Mouse (Mus musculus): ENCODE data around the gene Sidt1.

- TF ChIP-seq EP300 (IDR thresholded peaks at IDR 0.05; ENCODE audit: insufficient read depth, low read depth, low read length) (no peak), CTCF (IDR thresholded peaks at IDR 0.05; ENCODE audit: low read depth, low read length) (no peak)
These were observed 45.5 kb downstream of the Sidt1 start for GRCm38 (mm10) chr16:44287356-44287950.
